Mouse (Mus musculus): ENCODE measurements around the gene Casz1. TPM values are rescaled to one million over a fixed set of nuclear protein-coding genes. Genes with fewer than 3 reads are reported as not detected.

The Casz1 gene
- polyA plus RNA-seq, 1 experiment from 2014 or later, result 20.7 TPM

DNA sequence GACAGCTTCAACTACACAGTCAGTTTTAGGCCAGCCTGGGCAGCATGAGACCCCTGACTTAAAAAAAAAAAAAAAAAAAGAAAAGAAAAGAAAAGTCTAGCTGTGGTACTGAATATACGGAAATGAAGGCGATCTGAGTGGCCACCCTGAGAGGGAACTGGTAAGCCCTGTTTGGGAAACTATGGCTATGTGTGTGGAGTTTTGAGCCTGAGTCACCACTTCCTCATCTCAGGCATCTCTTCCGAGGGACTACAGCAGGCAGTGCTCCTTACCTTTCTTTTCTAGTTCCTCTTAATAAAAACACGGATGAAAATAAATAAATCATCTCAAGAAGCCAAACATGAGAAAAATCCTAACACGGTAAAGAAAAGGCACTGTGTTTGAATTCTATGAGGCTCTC is 197.3 kb downstream of the Casz1 start:
- ATAC-seq (replicated peaks; ENCODE audit: insufficient number of reproducible peaks, insufficient read depth, low FRiP score, low read depth), result no peak
- Histone ChIP-seq H3K27me3 (no peaks in the 10 kb centered on the region), H3K4me3 (no peak overlapping the region), H3K9ac (no peak overlapping the region), H3K4me1 (replicated peaks) (no peaks in the 10 kb centered on the region), H3K27ac (no peak overlapping the region), H3K9me3 (replicated peaks) (no peaks in the 10 kb centered on the region), H3K36me3 (no peaks in the 10 kb centered on the region; the same call in 1 of the 2 replicates), H3K4me2 (no peak overlapping the region)
- WGBS, result 89% methylated on average over 5 of the region's 5 CpGs

DNA sequence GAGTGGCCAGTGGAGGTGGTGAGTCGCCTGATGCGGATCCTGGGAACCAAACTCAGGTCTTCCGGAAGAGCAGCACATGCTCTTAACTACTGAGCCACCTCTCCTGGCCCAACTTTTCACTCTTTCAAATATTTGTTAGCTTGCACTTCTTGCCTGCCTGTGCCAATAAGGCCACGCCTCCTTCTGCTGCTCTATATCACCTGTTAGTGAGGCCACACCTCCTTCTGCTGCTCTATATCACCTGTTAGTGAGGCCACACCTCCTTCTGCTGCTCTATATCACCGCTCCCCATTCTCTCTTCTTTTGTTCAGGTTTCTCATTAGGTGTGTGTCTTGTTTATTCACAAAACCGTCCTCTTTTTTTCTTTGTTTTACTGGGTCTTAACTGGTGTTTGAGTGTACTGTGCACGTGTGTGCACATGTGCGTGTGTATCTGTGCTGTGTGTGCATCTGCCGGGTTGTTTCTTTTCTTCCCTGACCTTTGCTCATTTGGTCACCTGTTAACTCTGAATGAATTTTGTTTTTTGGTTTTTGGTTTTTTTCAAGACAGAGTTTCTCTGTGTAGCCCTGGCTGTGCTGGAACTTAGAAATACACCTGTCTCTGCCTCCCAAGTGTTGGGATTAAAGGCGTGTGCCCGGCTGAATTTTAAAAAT is 198.3 kb downstream of the Casz1 start:
- Histone ChIP-seq H3K4me1 (replicated peaks) (no peaks in the 10 kb centered on the region), H3K9me3 (replicated peaks) (no peaks in the 10 kb centered on the region), H3K4me2 (no peak overlapping the region), H3K27ac (no peak overlapping the region), H3K36me3 (no peaks in the 10 kb centered on the region; the same call in 1 of the 2 replicates), H3K27me3 (no peaks in the 10 kb centered on the region), H3K4me3 (no peak overlapping the region), H3K9ac (no peak overlapping the region)
- 92% methylated on average over 11 of the region's 11 CpGs for WGBS
- ATAC-seq (replicated peaks; ENCODE audit: insufficient number of reproducible peaks, insufficient read depth, low FRiP score, low read depth), result no peak

Other genes with a start within 250 kb of the Casz1 start
- gene Exosc10, start 246.0 kb upstream of the Casz1 start, polyA plus RNA-seq (2015; fragmentation: Nextera tagmentation; extraction: Ambion mirVana), result 56.4 and 71.5 TPM in 2 replicates
- 76.8 and 113 TPM in 2 replicates for gene Srm, start 212.9 kb upstream of the Casz1 start, polyA plus RNA-seq (2015; fragmentation: Nextera tagmentation; extraction: Ambion mirVana)
- 0.39 TPM in 1 of 2 replicates, not detected in the other for gene Masp2, start 201.9 kb upstream of the Casz1 start, polyA plus RNA-seq (2015; fragmentation: Nextera tagmentation; extraction: Ambion mirVana)
- gene Tardbp, start 177.4 kb upstream of the Casz1 start, polyA plus RNA-seq (2015; fragmentation: Nextera tagmentation; extraction: Ambion mirVana), result 153 and 176 TPM in 2 replicates
- gene Gm572, start 161.1 kb upstream of the Casz1 start, polyA plus RNA-seq (2015; fragmentation: Nextera tagmentation; extraction: Ambion mirVana), result 0.16 and 0.38 TPM in 2 replicates